ENCODE assay signal across 8 mouse cellular contexts in genomic region chr15:79347165-79347844, GRCm38 (mm10). TPM values are rescaled to one million over a fixed set of nuclear protein-coding genes. Genes with fewer than 3 reads are reported as not detected.
DNase-seq lines count a peak whose midpoint lies in the region; ATAC-seq and TF ChIP-seq lines count a peak whose summit lies in the region.

No protein-coding gene starts in this region.

- DNase-seq in c-Kit-positive CD71-positive TER-119-negative erythroid progenitor cells, embryonic 14.5 days (ENCODE audit: low read depth), result peak; percentile 81
- DNase-seq in heart, postnatal 0 days (ENCODE audit: low spot score), result peak; percentile 90
- peak; percentile 95 to 97 for DNase-seq in kidney, postnatal 4 days

- H3K9me3 ChIP-seq in E14TG2a.4 (ENCODE audit: low read length), result no peaks in the 10 kb centered on the region
- H3K9me3 ChIP-seq in forebrain, embryonic 12.5 days, result no peaks in the 10 kb centered on the region
- no peaks in the 10 kb centered on the region for H3K9me3 ChIP-seq in heart, postnatal 0 days (replicated peaks; ENCODE audit: control insufficient read depth, low read length)
- H3K9me3 ChIP-seq in liver, embryonic 16.5 days (replicated peaks; ENCODE audit: control insufficient read depth, low read length), result no peaks in the 10 kb centered on the region
- H3K9me3 ChIP-seq in neural tube, embryonic 12.5 days, result no peaks in the 10 kb centered on the region

- H3K27ac ChIP-seq in forebrain, embryonic 12.5 days, result peak overlapping the region; percentile 88
- H3K27ac ChIP-seq in heart, postnatal 0 days (ENCODE audit: low read depth), result peak overlapping the region; percentile 98
- H3K27ac ChIP-seq in liver, embryonic 16.5 days (ENCODE audit: low read length), result peak overlapping the region; percentile 97
- H3K27ac ChIP-seq in neural tube, embryonic 12.5 days, result peak overlapping the region; percentile 62
- H3K27ac ChIP-seq in testis, adult 2 months (ENCODE audit: control insufficient read depth, insufficient read depth, low read depth, low read length), result no peak overlapping the region

- H3K4me3 ChIP-seq in E14TG2a.4 (replicated peaks; ENCODE audit: low read length), result peak overlapping the region; percentile 98
- peak overlapping the region; percentile 78 for H3K4me3 ChIP-seq in forebrain, embryonic 12.5 days (replicated peaks)
- peak overlapping the region; percentile 85 for H3K4me3 ChIP-seq in heart, postnatal 0 days (ENCODE audit: low read depth, low read length)
- peak overlapping the region; percentile 84 for H3K4me3 ChIP-seq in liver, embryonic 16.5 days (ENCODE audit: low read depth, low read length)
- H3K4me3 ChIP-seq in neural tube, embryonic 12.5 days, result peak overlapping the region; percentile 66
- peak overlapping the region; percentile 84 for H3K4me3 ChIP-seq in testis, adult 2 months (ENCODE audit: control insufficient read depth, low read depth, low read length)

- H3K9ac ChIP-seq in forebrain, embryonic 12.5 days, result peak overlapping the region; percentile 67
- H3K9ac ChIP-seq in heart, postnatal 0 days (replicated peaks; ENCODE audit: low read depth, low read length), result peak overlapping the region; percentile 84
- peak overlapping the region; percentile 94 for H3K9ac ChIP-seq in liver, embryonic 16.5 days (ENCODE audit: low read depth, low read length)
- H3K9ac ChIP-seq in neural tube, embryonic 12.5 days, result peak overlapping the region; percentile 73

- TF ChIP-seq EP300 in heart, postnatal 0 days (IDR thresholded peaks at IDR 0.05; ENCODE audit: low read depth), result no peak; the same call in 1 of the 2 replicates

- peaks cover 27% of the 10 kb centered on the region for H3K27me3 ChIP-seq in E14TG2a.4 (ENCODE audit: insufficient read depth, low read length)
- peaks cover 42% of the 10 kb centered on the region for H3K27me3 ChIP-seq in forebrain, embryonic 12.5 days
- H3K27me3 ChIP-seq in heart, postnatal 0 days (ENCODE audit: control insufficient read depth, insufficient read depth, low read length), result no peaks in the 10 kb centered on the region
- H3K27me3 ChIP-seq in liver, embryonic 16.5 days (ENCODE audit: control insufficient read depth, insufficient read depth, low read depth, low read length), result peaks cover 13% of the 10 kb centered on the region
- H3K27me3 ChIP-seq in neural tube, embryonic 12.5 days (replicated peaks), result peaks cover 23% of the 10 kb centered on the region; the same call in 1 of the 2 replicates
- H3K27me3 ChIP-seq in testis, adult 2 months (ENCODE audit: control insufficient read depth, insufficient read depth, low read length), result no peaks in the 10 kb centered on the region

- no peaks in the 10 kb centered on the region for H3K36me3 ChIP-seq in E14TG2a.4 (ENCODE audit: insufficient read depth, low read length)
- H3K36me3 ChIP-seq in forebrain, embryonic 12.5 days (replicated peaks), result no peaks in the 10 kb centered on the region
- H3K36me3 ChIP-seq in heart, postnatal 0 days (replicated peaks; ENCODE audit: control insufficient read depth, insufficient read depth, low read length), result no peaks in the 10 kb centered on the region
- H3K36me3 ChIP-seq in liver, embryonic 16.5 days (ENCODE audit: control insufficient read depth, insufficient read depth), result no peaks in the 10 kb centered on the region
- H3K36me3 ChIP-seq in neural tube, embryonic 12.5 days, result no peaks in the 10 kb centered on the region
- H3K36me3 ChIP-seq in testis, adult 2 months (ENCODE audit: control insufficient read depth, insufficient read depth, low read length), result no peaks in the 10 kb centered on the region

- no peak for TF ChIP-seq CTCF in E14TG2a.4 (conservative IDR thresholded peaks at IDR 0.05; ENCODE audit: low read length)
- TF ChIP-seq CTCF in heart, postnatal 0 days (IDR thresholded peaks at IDR 0.05; ENCODE audit: low read depth), result no peak
- no peak for TF ChIP-seq CTCF in testis, adult 2 months (IDR thresholded peaks at IDR 0.05; ENCODE audit: control insufficient read depth, insufficient read depth, insufficient replicate concordance, low read depth, low read length)

- peak overlapping the region; percentile 97 for H3K4me2 ChIP-seq in forebrain, embryonic 12.5 days
- peak overlapping the region; percentile 91 for H3K4me2 ChIP-seq in heart, postnatal 0 days (ENCODE audit: low read depth, low read length)
- H3K4me2 ChIP-seq in liver, embryonic 16.5 days (ENCODE audit: low read depth, low read length), result peak overlapping the region; percentile 93
- peak overlapping the region; percentile 97 for H3K4me2 ChIP-seq in neural tube, embryonic 12.5 days (replicated peaks)

- WGBS in forebrain, embryonic 12.5 days, result under 1% methylated on average over 58 of the region's 61 CpGs
- WGBS in heart, postnatal 0 days, result under 1% methylated on average over 53 of the region's 61 CpGs
- under 1% methylated on average over 60 of the region's 61 CpGs for WGBS in liver, embryonic 16.5 days (ENCODE audit: insufficient replicate concordance)
- under 1% methylated on average over 61 of the region's 61 CpGs for WGBS in neural tube, embryonic 12.5 days

- no peak for TF ChIP-seq POLR2A in testis, adult 2 months (IDR thresholded peaks at IDR 0.05; ENCODE audit: control insufficient read depth, low read depth, low read length)

- ATAC-seq in forebrain, embryonic 12.5 days (ENCODE audit: low FRiP score), result peak; percentile 94
- ATAC-seq in heart, postnatal 0 days (ENCODE audit: insufficient read depth, low read depth), result peak; percentile 79
- peak; percentile 66 for ATAC-seq in liver, embryonic 16.5 days (ENCODE audit: low read depth)
- peak; percentile 93 for ATAC-seq in neural tube, embryonic 12.5 days (ENCODE audit: low FRiP score, low read depth)

- peaks cover 63% of the 10 kb centered on the region for H3K4me1 ChIP-seq in E14TG2a.4 (replicated peaks; ENCODE audit: low read depth, low read length)
- peaks cover 10% of the 10 kb centered on the region for H3K4me1 ChIP-seq in forebrain, embryonic 12.5 days
- peaks cover 31% of the 10 kb centered on the region for H3K4me1 ChIP-seq in heart, postnatal 0 days (ENCODE audit: control insufficient read depth, insufficient read depth)
- peaks cover 24% of the 10 kb centered on the region for H3K4me1 ChIP-seq in liver, embryonic 16.5 days (ENCODE audit: control insufficient read depth, low read depth, low read length)
- peaks cover 20% of the 10 kb centered on the region for H3K4me1 ChIP-seq in neural tube, embryonic 12.5 days
- H3K4me1 ChIP-seq in testis, adult 2 months (ENCODE audit: control insufficient read depth, insufficient read depth, low read length), result peaks cover 14% of the 10 kb centered on the region

RNA-seq across cellular contexts. Expression of gene Maff, which starts 0.9 kb away (rescaled TPM):
- 1.2 and 2.0 TPM in 2 replicates for polyA plus RNA-seq in forebrain, embryonic 12.5 days (2016; fragmentation: Nextera tagmentation; extraction: Ambion mirVana)
- total RNA-seq in heart, postnatal 0 days (2014; rRNA removed; ENCODE audit: low replicate concordance), result 12.9 and 19.4 TPM in 2 replicates
- polyA plus RNA-seq in heart, postnatal 0 days (2015; fragmentation: Nextera tagmentation; extraction: Ambion mirVana), result 1.8 and 2.9 TPM in 2 replicates
- 2.3 and 3.3 TPM in 2 replicates for polyA plus RNA-seq in liver, embryonic 16.5 days (2015; fragmentation: Nextera tagmentation; extraction: Ambion mirVana)
- 0.92 and 1.4 TPM in 2 replicates for polyA plus RNA-seq in neural tube, embryonic 12.5 days (2016; fragmentation: Nextera tagmentation; extraction: Ambion mirVana)
- polyA plus RNA-seq in testis, adult 2 months (2012; rRNA removed), result 0.77 and 1.1 TPM in 2 replicates

RNA-seq across cellular contexts. Expression of gene Pla2g6, which starts 19.1 kb away (rescaled TPM):
- polyA plus RNA-seq in forebrain, embryonic 12.5 days (2016; fragmentation: Nextera tagmentation; extraction: Ambion mirVana), result 30.1 and 30.8 TPM in 2 replicates
- total RNA-seq in heart, postnatal 0 days (2014; rRNA removed; ENCODE audit: low replicate concordance), result 14.1 and 20.3 TPM in 2 replicates
- polyA plus RNA-seq in heart, postnatal 0 days (2015; fragmentation: Nextera tagmentation; extraction: Ambion mirVana), result 7.1 and 7.9 TPM in 2 replicates
- 16.7 and 19.5 TPM in 2 replicates for polyA plus RNA-seq in liver, embryonic 16.5 days (2015; fragmentation: Nextera tagmentation; extraction: Ambion mirVana)
- 40.1 and 40.4 TPM in 2 replicates for polyA plus RNA-seq in neural tube, embryonic 12.5 days (2016; fragmentation: Nextera tagmentation; extraction: Ambion mirVana)
- 303 and 357 TPM in 2 replicates for polyA plus RNA-seq in testis, adult 2 months (2012; rRNA removed)

RNA-seq across cellular contexts. Expression of gene Tmem184b, which starts 56.1 kb away (rescaled TPM):
- polyA plus RNA-seq in forebrain, embryonic 12.5 days (2016; fragmentation: Nextera tagmentation; extraction: Ambion mirVana), result 41.3 and 43.6 TPM in 2 replicates
- 70.6 and 111 TPM in 2 replicates for total RNA-seq in heart, postnatal 0 days (2014; rRNA removed; ENCODE audit: low replicate concordance)
- 31.8 and 32.7 TPM in 2 replicates for polyA plus RNA-seq in heart, postnatal 0 days (2015; fragmentation: Nextera tagmentation; extraction: Ambion mirVana)
- polyA plus RNA-seq in liver, embryonic 16.5 days (2015; fragmentation: Nextera tagmentation; extraction: Ambion mirVana), result 10.4 and 12.1 TPM in 2 replicates
- polyA plus RNA-seq in neural tube, embryonic 12.5 days (2016; fragmentation: Nextera tagmentation; extraction: Ambion mirVana), result 44.3 and 50.4 TPM in 2 replicates
- 9.7 and 11.8 TPM in 2 replicates for polyA plus RNA-seq in testis, adult 2 months (2012; rRNA removed)
